Mouse (Mus musculus) liver, embryonic 12.5 days (tissue): ENCODE measurements around the gene Fbxl14. TPM values are rescaled to one million over a fixed set of nuclear protein-coding genes. Genes with fewer than 3 reads are reported as not detected.
A peak's percentile ranks its signal among the peaks of the same experiment; 100 is the strongest.

Experiments used
- ATAC-seq: fragments of 200-750 bp; cut with Nextera tagmentation; 2 replicates; pipeline ENCODE4 v1.8.0; 2017; ENCODE audit warnings: moderate number of reproducible peaks, mild to moderate bottlenecking, moderate library complexity
- H3K27ac ChIP-seq: fragments of 300-500 bp; sonication (generic); 2 replicates; pipeline ENCODE4 v1.5.1; 2016; ENCODE audit warnings: mild to moderate bottlenecking
- H3K27me3 ChIP-seq: fragments of 300-500 bp; sonication (generic); replicated peaks from 2 replicates; pipeline ENCODE4 v1.6.1; 2016; ENCODE audit warnings: mild to moderate bottlenecking, moderate library complexity
- H3K36me3 ChIP-seq: fragments of 300-500 bp; sonication (generic); 2 replicates; pipeline ENCODE4 v1.6.1; 2016; ENCODE audit warnings: mild to moderate bottlenecking, moderate library complexity
- H3K4me1 ChIP-seq: fragments of 300-500 bp; sonication (generic); 2 replicates; pipeline ENCODE4 v1.6.1; 2016
- H3K4me2 ChIP-seq: fragments of 300-500 bp; sonication (generic); 2 replicates; pipeline ENCODE4 v1.6.1; 2016; ENCODE audit warnings: mild to moderate bottlenecking, moderate library complexity
- H3K4me3 ChIP-seq: fragments of 300-500 bp; sonication (generic); 2 replicates; pipeline ENCODE4 v1.5.1; 2016; ENCODE audit warnings: mild to moderate bottlenecking, moderate library complexity
- H3K9ac ChIP-seq: fragments of 300-500 bp; sonication (generic); 2 replicates; pipeline ENCODE4 v1.6.1; 2016; ENCODE audit warnings: mild to moderate bottlenecking, moderate library complexity
- H3K9me3 ChIP-seq: fragments of 300-500 bp; sonication (generic); replicated peaks from 2 replicates; pipeline ENCODE4 v1.6.1; 2016; ENCODE audit warnings: mild to moderate bottlenecking, moderate library complexity
- WGBS: fragments of 180-500 bp; shearing (Covaris S2); methylation state at CpG from one replicate; pipeline ENCODE4 v1.1.7; 2016; ENCODE audit not compliant: insufficient replicate concordance; 5-methylcytosine and 5-hydroxymethylcytosine counted together
- polyA plus RNA-seq: library from polyadenylated mRNA; unstranded; fragments of >200 nt; fragmentation: Nextera tagmentation; extraction: Ambion mirVana; gene quantifications from 2 replicates; pipeline ENCODE4 v1.2.1, GENCODE M21; 2016

Gene Fbxl14
- polyA plus RNA-seq, 1 experiment from 2014 or later = 3.4 TPM

- Histone ChIP-seq H3K4me2 (peak overlapping the region; percentile 46), H3K4me1 (0 out of 2 replicates have a peak, but pooled peaks cover 9% of the 10 kb centered on the region), H3K4me3 (no peak overlapping the region)
These were observed 28.2 kb upstream of the Fbxl14 start for GRCm38 (mm10) chr6:119450965-119451943.

DNA sequence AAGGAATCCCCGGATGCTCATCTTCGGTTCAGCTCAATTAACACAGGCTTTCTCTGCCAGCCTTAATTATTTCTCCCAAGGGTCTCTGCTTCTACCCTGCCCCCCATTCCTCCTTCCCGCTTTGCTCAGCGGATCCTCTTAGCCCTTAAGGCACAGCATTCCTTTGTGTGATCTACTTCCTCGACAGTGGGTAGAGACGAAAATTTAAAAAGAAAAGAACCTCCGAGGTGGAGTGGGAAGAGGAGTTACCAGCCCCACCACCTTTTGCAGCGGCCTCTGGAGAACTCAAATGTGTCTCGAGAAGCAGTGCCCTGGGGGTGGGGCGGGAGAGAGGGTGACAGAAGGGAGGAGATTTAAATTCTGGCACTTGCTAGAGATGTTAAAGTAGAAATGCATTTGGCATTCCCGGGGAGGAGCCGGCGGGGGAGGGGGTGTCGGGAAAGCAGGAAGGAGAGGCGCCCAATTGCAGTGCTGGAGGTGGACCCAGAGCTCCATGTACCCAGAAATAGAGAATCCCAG, 27.4 kb upstream of the Fbxl14 start:
- 0 out of 2 replicates have a peak, but pooled peaks cover 9% of the 10 kb centered on the region for H3K4me1 ChIP-seq
- H3K9ac ChIP-seq = no peak overlapping the region
- 2% methylated on average over 15 of the region's 15 CpGs for WGBS
- H3K27ac ChIP-seq = no peak overlapping the region; the same call in 1 of the 2 replicates
- H3K4me2 ChIP-seq = peak overlapping the region; percentile 46
- no peak for ATAC-seq
- H3K4me3 ChIP-seq = peak overlapping the region; percentile 6; the same call in 1 of the 2 replicates
- no peaks in the 10 kb centered on the region for H3K36me3 ChIP-seq
- no peaks in the 10 kb centered on the region for H3K9me3 ChIP-seq
- peaks cover 71% of the 10 kb centered on the region for H3K27me3 ChIP-seq

More at GRCm38 (mm10) chr6:119450965-119451943, 28.2 kb upstream of the Fbxl14 start:
- no peak for ATAC-seq
- H3K9ac ChIP-seq = no peak overlapping the region
- 17% methylated on average over 14 of the region's 14 CpGs for WGBS
- H3K9me3 ChIP-seq = no peaks in the 10 kb centered on the region
- no peaks in the 10 kb centered on the region for H3K36me3 ChIP-seq
- H3K27me3 ChIP-seq = peaks cover 79% of the 10 kb centered on the region
- no peak overlapping the region for H3K27ac ChIP-seq

- Histone ChIP-seq H3K4me2 (no peak overlapping the region), H3K27me3 (peaks cover 12% of the 10 kb centered on the region), H3K4me3 (no peak overlapping the region), H3K9ac (no peak overlapping the region), H3K36me3 (no peaks in the 10 kb centered on the region), H3K4me1 (no peaks in the 10 kb centered on the region), H3K27ac (no peak overlapping the region), H3K9me3 (no peaks in the 10 kb centered on the region)
- WGBS = 56% methylated on average over 8 of the region's 8 CpGs
- ATAC-seq = no peak
These were observed 21.3 kb upstream of the Fbxl14 start for GRCm38 (mm10) chr6:119458166-119458565.

- Histone ChIP-seq H3K4me1 (no peaks in the 10 kb centered on the region), H3K27me3 (peaks cover 5% of the 10 kb centered on the region), H3K4me3 (no peak overlapping the region), H3K27ac (no peak overlapping the region), H3K4me2 (no peak overlapping the region), H3K36me3 (no peaks in the 10 kb centered on the region), H3K9me3 (no peaks in the 10 kb centered on the region), H3K9ac (no peak overlapping the region)
- ATAC-seq = no peak
- WGBS = 60% methylated on average over 4 of the region's 4 CpGs
These were observed 20.4 kb upstream of the Fbxl14 start for GRCm38 (mm10) chr6:119459041-119459440.

GRCm38 (mm10) chr6:119460391-119460790, 19.1 kb upstream of the Fbxl14 start:
- Histone ChIP-seq H3K27ac (no peak overlapping the region), H3K9ac (no peak overlapping the region), H3K4me1 (no peaks in the 10 kb centered on the region), H3K4me2 (no peak overlapping the region), H3K9me3 (no peaks in the 10 kb centered on the region), H3K4me3 (no peak overlapping the region), H3K36me3 (no peaks in the 10 kb centered on the region), H3K27me3 (peaks cover 3% of the 10 kb centered on the region; the same call in 1 of the 2 replicates)
- no peak for ATAC-seq
- WGBS = 57% methylated on average over 5 of the region's 5 CpGs

DNA sequence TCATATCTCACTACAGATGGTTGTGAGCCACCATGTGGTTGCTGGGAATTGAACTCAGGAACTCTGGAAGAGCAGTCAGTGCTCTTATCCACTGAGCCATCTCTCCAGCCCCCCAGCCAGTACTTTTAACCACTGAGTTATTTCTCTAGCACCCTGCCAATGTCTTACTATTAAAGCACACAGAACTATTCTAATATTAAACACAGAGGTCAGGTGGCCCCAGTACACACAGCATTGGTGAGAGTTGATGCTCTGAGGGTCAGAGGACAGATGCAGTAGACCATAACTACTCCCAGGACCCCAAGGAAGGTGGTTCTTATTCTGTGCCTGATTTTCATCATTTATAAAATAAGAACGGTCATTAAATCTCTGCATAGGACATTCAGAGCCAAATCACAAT, 13.3 kb upstream of the Fbxl14 start:
- Histone ChIP-seq H3K27ac (no peak overlapping the region), H3K4me1 (0 out of 2 replicates have a peak, but pooled peaks cover 5% of the 10 kb centered on the region), H3K4me3 (no peak overlapping the region), H3K36me3 (no peaks in the 10 kb centered on the region), H3K9ac (no peak overlapping the region), H3K9me3 (no peaks in the 10 kb centered on the region), H3K4me2 (no peak overlapping the region), H3K27me3 (peaks cover 5% of the 10 kb centered on the region; the same call in 1 of the 2 replicates)
- ATAC-seq = no peak
- 71% methylated on average over 1 of the region's 1 CpGs for WGBS

DNA sequence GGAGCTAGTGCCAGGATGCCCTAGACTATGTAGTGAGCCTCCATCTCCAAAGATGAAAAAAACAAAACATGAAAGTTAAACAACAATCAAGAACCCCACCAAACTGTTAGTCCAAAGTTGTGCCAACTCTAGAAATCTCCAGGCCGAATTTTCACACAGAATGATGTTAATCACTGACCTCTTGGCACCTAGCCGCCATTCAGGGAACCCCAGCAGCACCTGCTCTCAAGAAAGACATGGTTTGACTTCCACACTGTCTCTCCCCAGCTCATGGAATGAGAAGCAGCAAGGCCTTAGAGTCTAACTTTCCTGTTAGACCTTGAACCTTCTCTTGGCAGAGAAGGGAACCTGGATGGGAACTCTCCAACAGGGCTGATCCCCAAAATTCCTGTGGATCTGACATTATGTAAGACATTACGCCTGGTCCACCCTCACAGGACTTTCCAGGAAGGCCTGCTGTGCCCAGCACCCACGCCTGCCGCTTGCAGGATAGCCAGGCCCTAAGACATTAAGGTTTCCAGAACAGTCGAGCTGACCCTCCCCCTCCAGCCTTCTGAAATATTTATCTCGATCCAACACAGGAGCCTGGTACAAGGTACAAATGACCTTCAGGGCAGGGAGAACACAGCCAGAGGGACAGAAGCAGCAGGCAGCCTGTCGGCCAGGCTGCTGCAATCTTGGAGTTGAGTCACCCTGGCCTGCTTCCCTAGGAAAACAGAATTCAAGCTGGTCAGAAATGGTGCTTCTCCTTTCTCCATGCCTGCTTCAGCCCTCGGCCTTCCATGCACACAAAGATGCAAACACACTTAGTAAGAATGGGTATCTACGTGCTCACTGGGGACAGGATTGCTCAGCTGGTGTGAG, 12.3 kb upstream of the Fbxl14 start:
- no peak for ATAC-seq
- Histone ChIP-seq H3K4me2 (no peak overlapping the region), H3K9me3 (no peaks in the 10 kb centered on the region), H3K9ac (no peak overlapping the region), H3K27ac (no peak overlapping the region), H3K4me3 (no peak overlapping the region), H3K36me3 (no peaks in the 10 kb centered on the region), H3K27me3 (peaks cover 10% of the 10 kb centered on the region; the same call in 1 of the 2 replicates), H3K4me1 (0 out of 2 replicates have a peak, but pooled peaks cover 5% of the 10 kb centered on the region)
- WGBS = 51% methylated on average over 10 of the region's 10 CpGs

DNA sequence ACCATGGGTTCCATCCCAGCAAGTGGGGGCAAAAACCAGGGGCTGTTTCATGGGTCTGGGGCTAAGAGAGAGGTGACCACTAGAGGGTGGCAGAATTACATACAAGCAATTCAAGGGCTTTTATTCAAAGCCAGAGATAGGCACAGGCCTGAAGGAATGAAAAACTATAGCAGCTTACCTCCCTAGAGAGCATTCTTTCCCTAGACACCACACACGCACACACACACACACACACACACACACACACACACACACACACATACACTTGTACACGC, 11.7 kb upstream of the Fbxl14 start:
- Histone ChIP-seq H3K4me3 (no peak overlapping the region), H3K4me1 (peaks cover 8% of the 10 kb centered on the region; the same call in 1 of the 2 replicates), H3K9me3 (no peaks in the 10 kb centered on the region), H3K9ac (no peak overlapping the region), H3K4me2 (no peak overlapping the region), H3K27ac (no peak overlapping the region), H3K36me3 (no peaks in the 10 kb centered on the region), H3K27me3 (peaks cover 10% of the 10 kb centered on the region; the same call in 1 of the 2 replicates)
- ATAC-seq = no peak
- 68% methylated on average over 2 of the region's 2 CpGs for WGBS

GRCm38 (mm10) chr6:119470777-119471176, 8.7 kb upstream of the Fbxl14 start:
- H3K27me3 ChIP-seq = peaks cover 8% of the 10 kb centered on the region; the same call in 1 of the 2 replicates
- WGBS = 57% methylated on average over 3 of the region's 3 CpGs
- no peak for ATAC-seq

DNA sequence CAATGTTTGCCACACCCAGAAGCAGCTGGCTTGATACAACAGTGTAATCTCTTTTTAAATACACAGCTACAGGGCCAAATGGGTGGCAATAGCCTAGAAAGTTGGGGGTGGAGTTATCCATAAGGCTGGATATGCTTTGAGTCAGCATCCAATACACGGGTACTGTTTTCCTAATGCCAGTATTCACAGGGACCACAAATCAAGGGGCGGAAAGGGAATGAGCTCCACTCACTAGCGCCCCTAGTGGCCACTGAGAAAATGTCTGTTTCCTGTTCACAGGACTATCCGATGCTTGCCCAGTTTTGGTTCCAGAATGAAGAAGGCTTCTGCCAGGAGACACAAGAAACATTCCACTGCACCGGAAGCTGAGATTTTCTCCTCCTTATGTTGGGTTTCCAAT, 7.3 kb upstream of the Fbxl14 start:
- Histone ChIP-seq H3K27ac (no peak overlapping the region), H3K4me1 (peaks cover 30% of the 10 kb centered on the region), H3K36me3 (no peaks in the 10 kb centered on the region), H3K27me3 (peaks cover 8% of the 10 kb centered on the region; the same call in 1 of the 2 replicates), H3K4me2 (peak overlapping the region; percentile 34; the same call in 1 of the 2 replicates), H3K4me3 (no peak overlapping the region; the same call in 1 of the 2 replicates), H3K9me3 (no peaks in the 10 kb centered on the region), H3K9ac (no peak overlapping the region)
- ATAC-seq = no peak
- 24% methylated on average over 5 of the region's 5 CpGs for WGBS

More at GRCm38 (mm10) chr6:119470777-119471176, 8.7 kb upstream of the Fbxl14 start:
- no peak overlapping the region for H3K27ac ChIP-seq
- H3K9ac ChIP-seq = no peak overlapping the region
- H3K4me3 ChIP-seq = no peak overlapping the region
- H3K36me3 ChIP-seq = no peaks in the 10 kb centered on the region
- H3K4me1 ChIP-seq = peaks cover 27% of the 10 kb centered on the region
- no peak overlapping the region for H3K4me2 ChIP-seq
- no peaks in the 10 kb centered on the region for H3K9me3 ChIP-seq

DNA sequence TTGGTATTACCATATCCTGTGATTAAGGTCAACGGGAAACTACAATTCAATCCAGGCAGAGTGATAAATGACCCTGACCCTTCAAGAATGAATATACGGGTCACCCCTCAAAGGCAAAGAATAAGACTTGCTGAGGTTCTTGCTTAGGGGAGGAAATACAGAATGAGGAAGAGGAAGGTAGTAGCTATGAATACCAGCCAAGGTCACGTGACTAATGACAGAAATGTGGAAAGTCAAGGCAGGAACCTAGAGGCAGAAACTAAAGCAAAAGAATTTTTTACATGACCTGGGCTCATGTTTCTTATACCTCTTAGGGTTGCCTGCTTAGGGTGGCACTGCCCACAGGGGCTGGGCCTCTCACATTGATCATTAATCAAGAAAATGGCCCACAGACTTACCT, 6.8 kb upstream of the Fbxl14 start:
- Histone ChIP-seq H3K4me1 (peaks cover 29% of the 10 kb centered on the region), H3K4me3 (no peak overlapping the region), H3K27ac (no peak overlapping the region), H3K27me3 (peaks cover 8% of the 10 kb centered on the region; the same call in 1 of the 2 replicates), H3K9me3 (no peaks in the 10 kb centered on the region), H3K9ac (no peak overlapping the region), H3K4me2 (peak overlapping the region; percentile 34; the same call in 1 of the 2 replicates), H3K36me3 (no peaks in the 10 kb centered on the region)
- no peak for ATAC-seq
- WGBS = 57% methylated on average over 3 of the region's 3 CpGs
